Mouse (Mus musculus): ENCODE data around the gene Safb2. TPM values are rescaled to one million over a fixed set of nuclear protein-coding genes. Genes with fewer than 3 reads are reported as not detected.
A peak's percentile ranks its signal among the peaks of the same experiment; 100 is the strongest.

The Safb2 gene
- polyA plus RNA-seq, 1 experiment from 2014 or later = 84.3 TPM

DNA sequence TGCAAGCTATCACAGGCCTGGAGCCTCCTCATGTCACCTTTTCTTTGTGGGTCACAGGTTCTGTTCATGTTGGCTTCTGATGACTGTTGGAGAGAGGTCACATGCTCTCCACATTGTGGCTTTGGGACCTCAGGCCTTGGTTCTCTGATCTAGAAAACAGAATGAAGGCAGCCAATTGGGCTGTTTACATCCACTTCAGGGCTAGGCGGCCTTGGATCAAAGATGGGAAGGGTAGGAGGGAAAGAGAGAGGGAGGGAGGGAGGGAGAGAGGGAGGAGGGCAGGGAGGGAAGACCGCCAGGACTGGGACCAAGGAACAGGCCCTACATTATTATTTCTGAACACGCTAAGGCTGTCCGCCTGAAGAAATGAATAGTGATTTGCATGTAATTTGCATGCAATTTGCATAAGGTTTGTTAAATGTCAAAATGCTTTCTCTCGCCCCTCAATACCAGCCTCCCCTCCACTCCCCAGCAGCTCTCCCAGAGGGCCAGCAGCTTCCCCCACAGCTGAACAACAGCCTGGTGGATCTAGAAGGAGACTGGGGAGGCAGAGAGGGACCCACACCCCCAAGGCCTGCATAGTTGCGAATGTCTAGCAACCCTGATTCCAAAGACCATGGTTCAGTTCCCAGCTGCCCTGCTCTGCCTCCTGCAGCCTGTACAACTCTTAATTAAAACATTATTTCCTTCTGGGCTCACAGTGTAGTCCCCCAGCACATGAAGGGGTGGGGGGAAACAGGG is 32.4 kb downstream of the Safb2 start:
- peak overlapping the region; percentile 99 for H3K27ac ChIP-seq
- ATAC-seq = peak; percentile 87
- no peak overlapping the region for H3K4me3 ChIP-seq
- no peaks in the 10 kb centered on the region for H3K9me3 ChIP-seq (replicated peaks)
- no peaks in the 10 kb centered on the region for H3K36me3 ChIP-seq (ENCODE audit: poor library complexity, severe bottlenecking)
- H3K4me2 ChIP-seq = peak overlapping the region; percentile 22
- H3K9ac ChIP-seq = peak overlapping the region; percentile 22
- H3K4me1 ChIP-seq = peaks cover 49% of the 10 kb centered on the region
- H3K27me3 ChIP-seq = no peaks in the 10 kb centered on the region
- WGBS = 18% methylated on average over 6 of the region's 6 CpGs

DNA sequence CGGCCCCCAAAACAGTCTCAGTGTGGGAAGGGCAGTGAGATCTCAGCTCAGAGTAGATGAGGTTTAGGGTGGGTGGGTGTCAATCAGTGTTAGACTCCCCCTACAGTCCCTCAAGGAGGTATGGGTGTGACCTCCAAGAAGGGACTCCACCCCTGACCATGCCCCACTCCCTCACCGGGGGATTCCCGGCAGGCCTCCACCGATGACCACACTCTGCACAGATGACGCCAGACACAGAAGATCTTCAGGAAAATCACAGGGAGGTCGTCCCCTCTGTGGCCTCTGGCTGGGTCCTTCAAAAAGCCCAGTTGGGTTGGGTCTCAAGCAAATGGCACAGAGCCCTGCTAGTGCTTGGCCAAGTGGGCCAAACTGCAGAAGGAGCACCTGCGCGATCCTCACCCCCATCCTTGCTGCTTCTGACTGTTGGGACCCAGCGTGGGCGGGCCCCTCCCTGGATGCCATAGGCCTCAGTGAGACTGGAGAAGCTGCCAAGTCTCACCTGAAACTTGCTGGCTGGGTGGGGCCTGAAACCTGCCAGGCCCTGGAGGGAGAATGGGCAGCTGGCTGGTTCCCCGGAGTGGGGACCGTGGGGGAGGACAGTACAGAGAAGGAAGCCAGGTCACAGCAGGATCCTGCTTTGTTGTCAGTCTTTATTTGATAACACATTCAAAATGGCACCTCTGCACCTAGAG is 33.5 kb downstream of the Safb2 start:
- Histone ChIP-seq H3K4me3 (no peak overlapping the region), H3K27ac (peak overlapping the region; percentile 99), H3K4me1 (peaks cover 59% of the 10 kb centered on the region), H3K9me3 (replicated peaks) (no peaks in the 10 kb centered on the region), H3K9ac (0 out of 2 replicates have a peak overlapping the region, but pooled peaks have one; percentile 18), H3K4me2 (no peak overlapping the region), H3K27me3 (no peaks in the 10 kb centered on the region), H3K36me3 (ENCODE audit: poor library complexity, severe bottlenecking) (no peaks in the 10 kb centered on the region)
- ATAC-seq = no peak
- 78% methylated on average over 12 of the region's 12 CpGs for WGBS

DNA sequence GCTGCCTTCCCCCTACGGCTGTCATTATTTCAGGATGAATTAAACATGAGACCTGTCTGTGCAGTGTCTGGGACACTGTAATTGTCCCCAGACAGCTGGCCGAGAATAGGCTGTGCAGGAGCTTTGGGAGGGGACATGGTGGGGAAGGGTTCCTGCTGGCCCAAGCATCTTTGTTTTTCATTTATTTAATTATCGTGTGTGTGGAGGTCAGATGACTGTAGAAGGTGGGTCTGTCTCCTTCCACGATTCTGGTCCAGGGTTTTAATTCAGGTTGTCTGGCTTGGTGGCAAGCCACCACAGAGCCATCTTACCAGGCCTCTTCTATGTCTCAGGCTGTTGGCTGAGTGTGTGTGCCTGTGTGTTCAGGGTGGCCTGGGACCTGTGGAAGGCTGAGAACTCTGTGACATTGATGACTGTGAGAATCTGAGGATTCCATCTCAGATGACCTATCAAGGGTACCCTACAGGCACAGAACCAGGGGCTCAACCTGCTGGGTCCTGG is 35.7 kb downstream of the Safb2 start:
- ATAC-seq = no peak
- H3K4me2 ChIP-seq = no peak overlapping the region
- no peaks in the 10 kb centered on the region for H3K9me3 ChIP-seq (replicated peaks)
- no peaks in the 10 kb centered on the region for H3K36me3 ChIP-seq (ENCODE audit: poor library complexity, severe bottlenecking)
- H3K27me3 ChIP-seq = no peaks in the 10 kb centered on the region
- peak overlapping the region; percentile 72 for H3K27ac ChIP-seq
- WGBS = 16% methylated on average over 4 of the region's 4 CpGs
- no peak overlapping the region for H3K4me3 ChIP-seq
- peaks cover 67% of the 10 kb centered on the region for H3K4me1 ChIP-seq
- H3K9ac ChIP-seq = no peak overlapping the region

DNA sequence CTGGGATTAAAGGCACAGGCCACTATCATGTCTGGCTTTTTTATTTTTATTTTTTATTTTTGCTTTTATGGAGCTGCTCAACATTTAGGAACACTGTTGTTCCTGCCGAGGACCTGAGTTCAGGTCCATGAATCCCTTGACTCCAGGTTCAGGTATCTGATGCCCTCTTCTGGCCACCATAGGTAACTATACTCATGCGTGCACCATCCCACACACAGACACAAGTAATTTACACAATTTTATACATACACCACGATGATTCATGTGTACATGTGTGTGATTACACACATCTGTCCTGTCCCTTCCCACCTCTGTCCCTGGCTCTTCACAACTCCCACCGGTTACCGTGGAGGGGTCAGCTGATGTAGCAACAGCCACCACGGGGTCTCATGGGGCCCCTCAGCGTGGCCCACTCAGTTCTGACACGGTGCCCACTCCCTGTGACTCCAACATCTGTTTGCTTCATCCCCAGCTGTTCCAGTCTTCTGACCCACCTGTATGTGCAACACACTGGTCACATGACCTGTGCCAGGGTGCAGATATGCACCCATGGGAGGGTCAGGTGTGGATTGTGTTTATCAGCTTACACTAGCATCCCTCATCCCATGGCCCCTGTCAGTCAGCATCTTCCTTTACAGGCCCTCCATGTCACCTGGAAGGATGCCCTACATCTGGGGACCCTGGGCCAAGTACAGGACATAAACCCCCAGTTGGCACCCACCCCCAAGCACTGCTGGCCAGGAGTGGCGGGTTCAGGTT is 36.4 kb downstream of the Safb2 start:
- ATAC-seq = no peak
- H3K4me2 ChIP-seq = no peak overlapping the region
- no peak overlapping the region for H3K9ac ChIP-seq
- WGBS = 69% methylated on average over 9 of the region's 9 CpGs
- H3K4me3 ChIP-seq = no peak overlapping the region
- no peaks in the 10 kb centered on the region for H3K9me3 ChIP-seq (replicated peaks)
- peaks cover 73% of the 10 kb centered on the region for H3K4me1 ChIP-seq
- H3K27ac ChIP-seq = peak overlapping the region; percentile 87
- no peaks in the 10 kb centered on the region for H3K36me3 ChIP-seq (ENCODE audit: poor library complexity, severe bottlenecking)
- no peaks in the 10 kb centered on the region for H3K27me3 ChIP-seq

- peaks cover 74% of the 10 kb centered on the region for H3K4me1 ChIP-seq
- no peaks in the 10 kb centered on the region for H3K9me3 ChIP-seq (replicated peaks)
- 0 out of 2 replicates have a peak, but pooled peaks have one; percentile 8 for ATAC-seq
- whole genome bisulfite sequencing = 52% methylated on average over 17 of the region's 17 CpGs
- peak overlapping the region; percentile 6; the same call in 1 of the 2 replicates for H3K4me2 ChIP-seq
- H3K4me3 ChIP-seq = no peak overlapping the region
- peak overlapping the region; percentile 87 for H3K27ac ChIP-seq
- no peaks in the 10 kb centered on the region for H3K36me3 ChIP-seq (ENCODE audit: poor library complexity, severe bottlenecking)
- H3K9ac ChIP-seq = peak overlapping the region; percentile 50; the same call in 1 of the 2 replicates
- no peaks in the 10 kb centered on the region for H3K27me3 ChIP-seq
These were observed 37.1 kb downstream of the Safb2 start for GRCm38 (mm10) chr17:56547116-56547845.

GRCm38 (mm10) chr17:56546576-56546975 is 37.8 kb downstream of the Safb2 start:
- Histone ChIP-seq H3K9ac (no peak overlapping the region), H3K4me2 (no peak overlapping the region), H3K4me3 (no peak overlapping the region), H3K27me3 (no peaks in the 10 kb centered on the region), H3K9me3 (replicated peaks) (no peaks in the 10 kb centered on the region), H3K27ac (peak overlapping the region; percentile 87), H3K4me1 (peaks cover 70% of the 10 kb centered on the region), H3K36me3 (ENCODE audit: poor library complexity, severe bottlenecking) (no peaks in the 10 kb centered on the region)
- 90% methylated on average over 5 of the region's 5 CpGs for WGBS
- no peak for ATAC-seq

GRCm38 (mm10) chr17:56545945-56546344 is 38.4 kb downstream of the Safb2 start:
- WGBS = 71% methylated on average over 1 of the region's 1 CpGs
- Histone ChIP-seq H3K27ac (0 out of 2 replicates have a peak overlapping the region, but pooled peaks have one; percentile 87), H3K9ac (no peak overlapping the region), H3K27me3 (no peaks in the 10 kb centered on the region), H3K4me1 (peaks cover 64% of the 10 kb centered on the region), H3K36me3 (ENCODE audit: poor library complexity, severe bottlenecking) (no peaks in the 10 kb centered on the region), H3K4me2 (no peak overlapping the region), H3K9me3 (replicated peaks) (no peaks in the 10 kb centered on the region), H3K4me3 (no peak overlapping the region)
- ATAC-seq = no peak

DNA sequence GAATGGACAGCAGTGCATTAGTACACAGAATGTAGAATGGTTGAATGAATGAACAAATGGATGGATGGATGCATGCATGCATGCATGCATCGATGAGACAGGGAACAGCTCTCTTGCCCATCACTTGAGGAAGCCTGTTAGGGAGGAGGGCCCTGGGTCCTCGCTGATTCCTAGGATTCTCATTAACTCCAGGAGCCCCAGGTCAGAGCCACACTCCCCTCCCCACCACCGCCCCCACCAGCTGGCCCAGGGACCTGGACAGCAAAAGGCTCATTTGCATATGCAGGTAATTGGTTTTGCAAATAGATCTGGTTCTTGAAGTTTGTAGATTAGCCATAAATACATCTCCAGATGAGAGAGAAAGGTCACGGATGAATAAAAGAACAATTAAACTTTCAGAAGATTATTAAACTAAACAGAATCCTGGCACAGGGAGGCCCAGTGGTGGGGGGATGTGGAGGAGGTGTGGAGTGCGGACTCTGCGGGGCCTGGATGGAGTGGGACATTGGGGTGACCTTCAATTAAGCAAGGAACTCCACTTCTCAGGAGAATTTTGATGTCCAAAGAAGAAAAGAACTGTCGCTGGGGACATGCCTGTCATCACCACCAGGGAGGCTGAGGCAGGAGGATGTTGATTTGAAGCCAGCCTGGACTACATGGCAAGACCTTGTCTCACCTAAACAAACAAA is 39.5 kb downstream of the Safb2 start:
- no peak overlapping the region for H3K4me2 ChIP-seq
- peaks cover 66% of the 10 kb centered on the region for H3K4me1 ChIP-seq
- H3K9ac ChIP-seq = no peak overlapping the region
- H3K27me3 ChIP-seq = no peaks in the 10 kb centered on the region
- no peak for ATAC-seq
- no peak overlapping the region for H3K27ac ChIP-seq
- 75% methylated on average over 7 of the region's 7 CpGs for WGBS
- H3K9me3 ChIP-seq (replicated peaks) = no peaks in the 10 kb centered on the region
- no peak overlapping the region for H3K4me3 ChIP-seq
- no peaks in the 10 kb centered on the region for H3K36me3 ChIP-seq (ENCODE audit: poor library complexity, severe bottlenecking)

DNA sequence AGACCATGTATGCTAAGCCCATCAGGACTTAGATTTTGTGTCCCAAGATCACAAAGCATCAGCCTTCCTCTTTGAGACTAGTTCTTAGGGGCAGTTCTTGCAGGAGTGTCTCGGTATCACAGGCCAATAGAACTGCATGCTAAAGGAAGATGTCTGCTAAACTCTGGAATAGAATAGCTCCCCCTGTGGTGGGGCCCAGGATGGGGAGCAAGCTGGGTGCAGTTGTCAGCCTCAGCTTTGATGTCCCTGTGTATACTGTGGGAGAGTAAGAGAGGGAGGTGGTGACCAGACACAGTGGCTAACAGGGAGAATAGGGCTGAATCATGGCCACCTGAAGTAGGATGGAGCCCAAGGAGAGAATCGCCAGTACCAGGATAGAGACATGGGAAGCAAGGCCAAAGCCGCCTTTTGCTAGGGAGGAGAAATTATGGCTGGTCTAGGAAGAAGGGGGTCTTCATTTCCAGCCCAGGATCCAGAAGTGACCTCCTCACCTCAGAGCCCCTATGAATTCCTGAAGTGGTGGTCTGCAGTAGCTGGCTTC is 40.6 kb downstream of the Safb2 start:
- 82% methylated on average over 3 of the region's 3 CpGs for WGBS

GRCm38 (mm10) chr17:56542736-56543135 is 41.6 kb downstream of the Safb2 start:
- H3K4me2 ChIP-seq = no peak overlapping the region
- no peaks in the 10 kb centered on the region for H3K27me3 ChIP-seq
- H3K36me3 ChIP-seq (ENCODE audit: poor library complexity, severe bottlenecking) = no peaks in the 10 kb centered on the region
- H3K9ac ChIP-seq = no peak overlapping the region
- H3K4me3 ChIP-seq = no peak overlapping the region
- 16% methylated on average over 8 of the region's 8 CpGs for WGBS
- H3K27ac ChIP-seq = peak overlapping the region; percentile 72
- H3K9me3 ChIP-seq (replicated peaks) = no peaks in the 10 kb centered on the region
- 0 out of 2 replicates have a peak, but pooled peaks have one; percentile 13 for ATAC-seq
- peaks cover 64% of the 10 kb centered on the region for H3K4me1 ChIP-seq

More for the DNA sequence above, 40.6 kb downstream of the Safb2 start:
- Histone ChIP-seq H3K4me1 (peaks cover 64% of the 10 kb centered on the region), H3K4me3 (no peak overlapping the region), H3K36me3 (ENCODE audit: poor library complexity, severe bottlenecking) (no peaks in the 10 kb centered on the region), H3K9me3 (replicated peaks) (no peaks in the 10 kb centered on the region), H3K4me2 (no peak overlapping the region), H3K27me3 (no peaks in the 10 kb centered on the region), H3K27ac (no peak overlapping the region), H3K9ac (no peak overlapping the region)
- ATAC-seq = no peak

DNA sequence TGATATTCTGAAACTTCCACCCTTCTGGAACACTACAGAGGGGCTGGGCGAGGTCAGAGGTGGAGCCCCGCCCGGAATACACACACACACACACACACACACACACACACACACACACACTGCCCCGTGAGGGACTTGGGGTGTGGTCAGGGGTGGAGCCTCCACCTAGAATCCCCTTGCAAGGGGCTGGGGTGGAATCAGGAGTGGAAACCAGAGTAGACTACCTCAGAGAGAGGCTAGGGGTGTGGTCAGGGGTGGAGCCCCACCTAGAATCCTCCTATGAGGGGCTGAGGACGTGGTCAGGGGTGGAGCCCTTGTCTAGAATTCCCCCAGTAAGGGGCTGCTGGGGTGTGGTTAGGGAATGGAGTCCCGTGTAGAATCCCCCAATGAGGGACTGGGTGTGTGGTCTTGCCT is 43.8 kb downstream of the Safb2 start:
- H3K4me3 ChIP-seq = no peak overlapping the region
- H3K4me2 ChIP-seq = no peak overlapping the region
- peaks cover 65% of the 10 kb centered on the region for H3K4me1 ChIP-seq
- 0 out of 2 replicates have a peak overlapping the region, but pooled peaks have one; percentile 19 for H3K27ac ChIP-seq
- no peaks in the 10 kb centered on the region for H3K36me3 ChIP-seq (ENCODE audit: poor library complexity, severe bottlenecking)
- ATAC-seq = no peak
- 47% methylated on average over 6 of the region's 6 CpGs for WGBS
- H3K9me3 ChIP-seq (replicated peaks) = no peaks in the 10 kb centered on the region
- H3K9ac ChIP-seq = no peak overlapping the region
- H3K27me3 ChIP-seq = no peaks in the 10 kb centered on the region
